Mouse (Mus musculus) cerebellum, postnatal 36 days (tissue): ENCODE measurements at regions not wholly inside any gene's neighbourhood (a gene's known extent, or its start where the extent isn't known, plus 50 kb on each side); places are given as distances from the start of the nearest gene placed in this dataset.
A peak's percentile ranks its signal among the peaks of the same experiment; 100 is the strongest.
"Not testable (repeated sequence)": the region's sequence is repeated elsewhere in the genome, so short reads cannot be mapped to it uniquely, and the experiment has no call there.

Experiments used
- DNase-seq, 2 experiments: peaks; one replicate each; pipeline ENCODE4 v3.0.0; 2021 to 2022; ENCODE audit warnings: mixed read lengths in 2 of 2

GRCm38 (mm10) chr6:37696074-37696473 is 166.1 kb downstream of the Akr1d1 start:
- no peak for DNase-seq

GRCm38 (mm10) chr6:37703946-37704345 is 166.7 kb upstream of the Trim24 start:
- DNase-seq = no peak

GRCm38 (mm10) chr6:37705733-37706145 is 164.9 kb upstream of the Trim24 start:
- DNase-seq = no peak

- not testable (repeated sequence) for DNase-seq
Observed at GRCm38 (mm10) chr6:37707671-37708070, 162.9 kb upstream of the Trim24 start.

- no peak for DNase-seq
Observed at GRCm38 (mm10) chr6:37711766-37712165, 158.8 kb upstream of the Trim24 start.

GRCm38 (mm10) chr6:37713411-37713810 is 157.2 kb upstream of the Trim24 start:
- no peak for DNase-seq

GRCm38 (mm10) chr6:37714223-37714928 is 156.2 kb upstream of the Trim24 start:
- DNase-seq = peak; percentile 26

- DNase-seq = no peak
Observed at GRCm38 (mm10) chr6:37721736-37722135, 148.9 kb upstream of the Trim24 start.

- peak in 1 of 2 experiments; percentile 29 for DNase-seq
Observed at GRCm38 (mm10) chr6:37723337-37723736, 147.3 kb upstream of the Trim24 start.

GRCm38 (mm10) chr6:37724240-37724639 is 146.4 kb upstream of the Trim24 start:
- DNase-seq = no peak

GRCm38 (mm10) chr6:37728621-37729020 is 142.0 kb upstream of the Trim24 start:
- DNase-seq = no peak

GRCm38 (mm10) chr6:37729165-37729564 is 141.4 kb upstream of the Trim24 start:
- no peak for DNase-seq

- no peak for DNase-seq
Observed at GRCm38 (mm10) chr6:37730500-37731239, 139.9 kb upstream of the Trim24 start.

- DNase-seq = peak; percentile 51 to 56
Observed at GRCm38 (mm10) chr6:37732385-37732784, 138.2 kb upstream of the Trim24 start.

- DNase-seq = no peak
Observed at GRCm38 (mm10) chr6:37735288-37735961, 135.2 kb upstream of the Trim24 start.

- DNase-seq = no peak
Observed at GRCm38 (mm10) chr6:37735962-37736297, 134.7 kb upstream of the Trim24 start.

- DNase-seq = peak in 1 of 2 experiments; percentile 2
Observed at GRCm38 (mm10) chr6:37740982-37741889, 129.4 kb upstream of the Trim24 start.

- not testable (repeated sequence) for DNase-seq
Observed at GRCm38 (mm10) chr6:37741916-37742315, 128.7 kb upstream of the Trim24 start.

- DNase-seq = no peak
Observed at GRCm38 (mm10) chr6:37744679-37745078, 125.9 kb upstream of the Trim24 start.

GRCm38 (mm10) chr6:37745393-37746100 is 125.1 kb upstream of the Trim24 start:
- no peak for DNase-seq

GRCm38 (mm10) chr6:37747793-37748192 is 122.8 kb upstream of the Trim24 start:
- DNase-seq = not testable (repeated sequence)
